Mouse (Mus musculus) olfactory bulb, adult 2 months (tissue): Measurements from ENCODE around the gene Deaf1.

Experiments
- CTCF ChIP-seq: fragments of 200-500 bp; IDR thresholded peaks from 2 replicates; pipeline ENCODE4 v1.5.1; 2012; ENCODE audit warnings: low read depth, mild to moderate bottlenecking, low read length, moderate library complexity; ENCODE audit not compliant: insufficient read depth
- POLR2A ChIP-seq: fragments of 200-500 bp; IDR thresholded peaks from 2 replicates; pipeline ENCODE4 v1.6.1; 2012; ENCODE audit warnings: mild to moderate bottlenecking, low read depth, low read length, moderate library complexity; ENCODE audit not compliant: insufficient read depth

DNA sequence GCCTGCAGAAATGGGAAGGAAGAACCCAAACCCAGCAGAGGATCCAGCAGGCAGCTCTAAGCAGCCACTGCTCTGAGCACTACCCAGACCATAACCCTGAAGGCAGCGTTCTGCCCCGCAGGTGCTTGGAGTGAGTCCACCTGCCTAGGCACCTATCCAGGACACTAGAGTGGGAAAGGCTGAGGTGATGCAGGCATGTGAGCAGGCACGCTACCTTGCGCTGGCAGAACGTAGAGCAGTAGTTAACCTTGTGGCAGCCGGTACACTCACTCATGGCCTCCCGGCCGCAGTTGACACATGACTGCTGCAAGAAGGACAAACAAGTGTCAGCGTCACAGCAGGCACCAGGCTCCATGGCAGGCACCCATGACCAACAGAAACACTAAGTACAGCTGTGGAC is 26.1 kb downstream of the Deaf1 start:
- TF ChIP-seq POLR2A (no peak), CTCF (no peak)
